Mouse (Mus musculus) layer of hippocampus, postnatal 36 days (tissue): ENCODE measurements at regions not wholly inside any gene's neighbourhood (a gene's known extent, or its start where the extent isn't known, plus 50 kb on each side); places are given as distances from the start of the nearest gene placed in this dataset.

Experiments
- DNase-seq, 2 experiments: peaks; one replicate each; pipeline ENCODE4 v3.0.0; 2022

DNA sequence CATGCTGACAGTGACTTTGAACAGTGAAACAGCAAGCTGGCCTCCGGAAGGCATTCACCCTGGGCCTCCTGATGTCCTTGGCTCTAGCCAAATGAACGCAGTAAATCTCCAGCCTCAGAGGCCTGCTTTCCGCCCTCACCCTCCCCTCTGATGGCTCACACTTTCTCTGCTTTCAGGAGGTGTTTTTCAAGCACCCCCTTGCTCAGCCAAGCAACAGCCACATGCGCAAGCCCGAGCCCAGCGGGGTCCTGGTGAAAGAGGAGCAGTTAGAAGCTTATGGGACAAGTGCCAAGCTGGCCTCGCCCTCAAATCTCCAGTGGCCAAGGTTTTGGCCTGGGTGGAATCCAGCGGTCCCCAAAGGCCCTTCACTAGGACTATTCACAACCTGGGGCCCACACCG, 109.6 kb upstream of the Zbtb40 start:
- peak in 1 of 2 experiments; percentile 23 for DNase-seq

- no peak for DNase-seq
These were observed 108.0 kb upstream of the Zbtb40 start for GRCm38 (mm10) chr4:137156441-137157105.

DNA sequence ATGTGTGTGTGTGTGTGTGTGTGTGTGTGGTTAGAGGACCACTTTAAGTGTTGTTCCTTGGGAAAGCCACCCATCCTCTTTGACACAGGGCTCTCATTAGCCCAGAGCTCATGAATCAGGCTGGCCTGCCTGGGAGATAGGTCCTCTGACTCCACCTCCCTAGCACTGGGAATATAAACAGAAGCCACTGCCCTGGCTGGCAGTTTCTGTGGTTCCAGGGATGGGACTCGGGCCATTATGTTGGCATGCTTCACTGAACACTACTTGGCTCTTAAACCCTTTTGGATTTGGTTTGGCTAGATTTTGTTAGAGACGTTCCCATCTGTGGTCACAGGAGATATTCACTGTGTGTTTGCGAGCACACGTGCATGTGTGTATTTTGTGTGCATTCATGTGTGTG, 100.2 kb upstream of the Zbtb40 start:
- no peak for DNase-seq

GRCm38 (mm10) chr4:137147795-137148194, 99.2 kb upstream of the Zbtb40 start:
- DNase-seq: no peak

DNA sequence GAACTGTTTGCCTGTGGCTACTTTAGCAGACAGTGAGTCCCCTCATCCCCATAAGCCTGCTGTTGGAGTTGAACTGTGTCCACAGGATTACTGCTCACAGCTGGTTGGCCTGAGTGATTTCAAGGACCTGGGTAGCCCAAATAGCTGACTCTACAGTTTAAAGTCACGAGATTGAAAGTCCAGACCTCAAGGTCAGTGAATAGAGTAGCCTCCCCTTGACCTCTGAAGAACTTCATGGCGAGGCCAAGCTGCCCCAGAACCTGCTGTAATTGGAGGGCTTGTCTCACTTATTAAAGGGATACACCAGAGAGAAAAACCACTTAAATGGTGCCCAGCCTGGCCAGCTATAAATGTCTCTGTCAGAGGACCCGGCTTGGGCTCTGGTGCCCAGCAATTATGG, 97.7 kb upstream of the Zbtb40 start:
- DNase-seq: no peak

DNA sequence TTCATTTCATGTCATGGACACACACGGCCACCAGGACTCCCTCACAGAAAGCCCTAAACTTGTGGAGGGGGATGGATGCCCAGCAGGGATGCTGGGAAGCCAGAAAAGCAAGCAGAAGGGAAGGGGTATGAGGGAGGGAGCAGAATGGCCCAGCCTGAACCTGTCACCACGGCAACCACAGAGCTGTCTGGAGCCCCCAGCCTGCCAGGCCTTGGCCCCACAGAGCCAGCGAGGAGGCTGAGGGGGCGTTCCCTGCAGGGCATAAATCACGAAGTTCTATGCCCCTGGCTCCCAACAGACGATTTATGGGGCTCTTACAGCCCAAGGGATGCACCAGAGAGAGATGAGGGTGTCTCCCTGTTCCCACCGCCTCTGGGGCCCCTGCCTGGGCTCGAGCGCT, 93.7 kb upstream of the Zbtb40 start:
- no peak for DNase-seq

DNA sequence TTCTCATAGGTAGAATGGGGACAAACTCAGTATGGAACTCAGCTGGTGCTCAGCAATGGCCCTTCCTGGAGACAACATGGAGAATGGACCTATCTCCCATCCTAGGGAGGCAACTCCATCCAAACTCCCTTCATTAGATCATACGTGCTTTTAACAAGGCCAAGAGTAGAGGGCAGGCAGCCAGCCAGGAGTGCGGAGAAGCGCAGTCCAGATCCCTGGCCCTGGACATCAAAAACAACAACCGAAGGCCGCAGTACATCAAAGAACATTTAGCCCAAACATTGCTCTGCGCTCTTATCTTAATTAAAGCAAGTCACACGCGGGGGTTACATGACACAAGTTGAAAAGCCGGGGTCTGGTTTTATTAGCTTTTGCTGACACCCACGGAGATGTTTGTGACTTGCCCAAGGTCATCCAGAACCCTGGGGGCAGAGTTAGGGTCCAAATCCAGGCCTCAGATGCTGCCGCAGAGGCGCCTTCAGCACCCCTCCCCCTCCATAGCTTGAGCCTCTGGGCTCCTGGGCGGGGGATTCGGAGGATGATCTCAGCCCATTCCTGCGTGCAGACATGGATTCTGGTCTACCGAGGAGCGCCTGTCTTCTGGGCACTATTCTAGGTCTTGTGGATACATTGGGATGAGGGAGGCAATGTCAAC, 90.6 kb upstream of the Zbtb40 start:
- DNase-seq: no peak

GRCm38 (mm10) chr4:137138127-137138526, 89.5 kb upstream of the Zbtb40 start:
- DNase-seq: no peak

DNA sequence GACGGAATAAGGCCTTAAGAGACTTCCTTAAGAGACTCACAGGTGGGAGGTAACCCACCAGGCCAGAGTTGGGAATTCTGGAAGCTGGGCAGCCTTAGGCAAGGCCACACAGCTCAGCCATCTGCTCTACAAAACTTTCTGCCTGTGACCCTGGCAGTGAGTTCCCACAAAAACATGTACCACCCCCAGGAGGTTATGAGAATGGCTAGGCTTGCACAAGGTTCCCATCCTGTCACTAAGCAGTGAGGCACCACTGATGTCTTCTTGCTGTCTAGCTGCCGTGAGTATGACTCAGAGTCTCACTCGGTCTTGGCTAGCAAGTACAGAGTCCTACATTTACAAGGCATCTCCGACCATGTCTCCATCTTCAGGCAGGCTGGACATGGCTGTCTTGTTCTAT, 87.7 kb upstream of the Zbtb40 start:
- no peak for DNase-seq

DNA sequence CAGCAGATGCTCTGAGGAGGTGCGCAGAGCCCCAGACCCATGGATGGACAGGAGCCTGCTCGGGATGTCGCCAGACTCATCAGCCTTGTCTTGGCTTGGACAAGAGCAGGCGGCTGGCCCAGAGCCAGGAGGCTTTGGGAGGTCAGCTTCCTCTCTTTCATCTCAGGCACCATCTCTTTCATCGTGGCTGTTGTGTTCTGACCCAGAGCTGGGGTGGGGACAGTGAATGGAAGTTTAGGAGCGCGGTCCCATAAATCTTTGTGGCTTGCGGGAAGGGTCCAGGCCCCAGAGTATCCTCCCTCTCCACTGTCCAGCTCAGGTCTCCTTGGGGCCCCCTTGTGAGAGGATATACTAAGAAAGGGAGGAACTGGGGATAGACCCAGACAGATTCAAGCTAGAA, 87.2 kb upstream of the Zbtb40 start:
- no peak for DNase-seq

GRCm38 (mm10) chr4:137134553-137134952, 86.0 kb upstream of the Zbtb40 start:
- DNase-seq: no peak

DNA sequence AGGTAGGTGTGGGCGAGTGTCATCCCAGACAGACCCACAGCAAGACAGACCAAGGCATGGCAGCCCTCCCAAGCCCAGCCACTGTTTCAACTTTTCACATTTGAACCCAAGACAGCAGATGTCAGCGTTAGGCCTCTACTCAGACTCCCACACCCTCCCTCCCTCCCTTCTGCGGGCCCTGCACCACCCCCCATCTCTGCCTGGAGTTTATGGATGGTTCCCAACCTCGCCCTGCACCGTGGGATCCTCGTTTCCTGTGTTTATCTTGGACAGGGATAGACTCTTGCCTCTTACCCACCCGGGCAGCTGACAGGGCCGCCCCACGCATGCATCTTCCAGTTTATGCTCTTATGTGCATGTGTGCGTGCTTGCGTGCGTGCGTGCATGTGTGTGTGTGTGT, 85.2 kb upstream of the Zbtb40 start:
- no peak for DNase-seq

DNA sequence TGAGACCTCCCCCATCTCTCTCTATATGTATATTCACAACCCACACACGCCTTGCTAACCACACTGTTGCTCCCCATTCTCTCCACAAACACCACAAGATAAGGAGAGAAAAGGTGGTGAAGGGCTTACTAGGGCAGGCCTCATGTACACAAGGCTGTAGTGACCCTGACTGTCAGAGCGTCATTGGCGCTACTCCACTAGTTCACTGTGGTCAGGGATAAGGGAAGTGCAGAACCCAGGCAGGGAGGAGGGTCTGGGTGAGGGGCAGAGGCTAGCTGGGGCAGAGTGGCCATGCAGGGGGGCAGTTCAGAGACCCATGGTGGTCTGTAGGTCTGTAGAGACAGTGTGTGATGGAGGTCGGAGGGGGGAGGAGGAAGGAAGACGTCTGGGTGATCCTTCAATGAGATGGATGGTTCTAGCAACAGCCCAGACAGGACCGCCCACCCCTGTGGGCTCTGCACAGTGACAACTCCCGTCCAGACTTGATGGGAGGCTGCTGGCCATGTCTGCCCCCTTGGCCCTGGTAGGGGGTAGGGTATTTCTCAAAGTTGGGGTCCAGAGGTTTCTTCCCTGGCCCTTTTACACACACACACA, 82.1 kb upstream of the Zbtb40 start:
- no peak for DNase-seq

DNA sequence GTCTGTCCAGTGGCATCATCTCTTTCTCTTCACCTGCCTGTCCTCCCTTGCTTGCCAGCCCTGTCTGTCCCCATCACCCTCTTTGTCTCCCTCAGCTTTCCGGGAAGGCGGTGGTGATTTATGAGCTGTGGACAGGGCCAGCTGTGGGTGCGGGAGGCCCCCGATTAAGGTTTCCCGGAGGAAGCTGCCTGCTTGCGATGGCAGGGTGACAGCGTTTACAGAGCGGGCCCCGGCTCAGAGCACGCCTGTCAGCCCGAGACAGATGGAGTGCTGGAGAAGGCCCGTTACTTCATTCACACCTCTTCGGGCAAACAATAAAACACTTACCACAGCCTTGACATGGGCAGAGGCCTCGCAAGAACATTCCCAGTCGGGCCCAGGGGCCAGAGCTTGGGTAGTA, 79.6 kb upstream of the Zbtb40 start:
- no peak for DNase-seq

- DNase-seq: peak; percentile 15 to 24
These were observed 73.1 kb upstream of the Zbtb40 start for GRCm38 (mm10) chr4:137121684-137122083.

GRCm38 (mm10) chr4:137120597-137120996, 72.0 kb upstream of the Zbtb40 start:
- no peak for DNase-seq

- no peak for DNase-seq
These were observed 69.7 kb upstream of the Zbtb40 start for GRCm38 (mm10) chr4:137118332-137118715.

GRCm38 (mm10) chr4:137117471-137118331, 69.1 kb upstream of the Zbtb40 start:
- DNase-seq: no peak

- no peak for DNase-seq
These were observed 66.5 kb upstream of the Zbtb40 start for GRCm38 (mm10) chr4:137115062-137115461.

DNA sequence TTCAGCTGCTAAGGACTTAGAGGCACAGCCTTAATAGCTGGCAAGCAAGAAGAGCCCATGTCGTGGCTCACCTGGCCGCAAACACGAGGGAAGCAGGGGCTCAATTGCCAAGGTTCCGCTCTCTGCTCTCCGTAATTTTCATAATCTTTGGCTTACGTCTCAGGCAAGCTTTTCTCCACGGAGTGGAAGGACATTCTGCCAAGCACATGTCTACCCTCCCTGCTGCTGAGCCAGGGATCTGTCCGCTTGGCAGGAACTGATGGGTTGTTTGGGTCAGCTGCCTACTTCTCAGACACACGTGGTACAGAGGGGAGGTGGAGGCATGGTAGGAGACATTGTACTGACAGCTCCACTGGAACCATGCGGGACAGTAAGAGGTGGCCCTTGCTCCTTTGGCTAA, 61.7 kb upstream of the Zbtb40 start:
- no peak for DNase-seq

GRCm38 (mm10) chr4:137104447-137105044, 55.9 kb upstream of the Zbtb40 start:
- no peak for DNase-seq

DNA sequence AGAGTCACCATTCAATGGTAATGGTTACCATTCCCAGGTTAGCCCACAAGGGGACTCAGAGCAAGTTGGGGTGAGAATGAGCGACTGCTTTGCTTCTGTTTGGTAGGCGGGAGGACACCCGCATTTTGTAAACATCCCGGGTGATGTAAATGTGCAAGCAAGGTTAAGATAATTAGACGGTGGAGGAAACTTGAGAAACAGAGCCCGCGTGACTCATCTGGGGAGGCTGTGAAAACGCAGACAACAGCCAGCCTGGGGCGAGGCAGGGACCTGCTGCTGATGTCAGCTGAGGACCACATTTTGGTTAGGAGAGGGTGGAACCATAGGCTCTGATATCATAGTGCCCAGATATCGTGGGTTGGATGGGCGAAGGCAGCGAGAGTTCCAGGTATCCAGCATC, 52.6 kb upstream of the Zbtb40 start:
- no peak for DNase-seq

DNA sequence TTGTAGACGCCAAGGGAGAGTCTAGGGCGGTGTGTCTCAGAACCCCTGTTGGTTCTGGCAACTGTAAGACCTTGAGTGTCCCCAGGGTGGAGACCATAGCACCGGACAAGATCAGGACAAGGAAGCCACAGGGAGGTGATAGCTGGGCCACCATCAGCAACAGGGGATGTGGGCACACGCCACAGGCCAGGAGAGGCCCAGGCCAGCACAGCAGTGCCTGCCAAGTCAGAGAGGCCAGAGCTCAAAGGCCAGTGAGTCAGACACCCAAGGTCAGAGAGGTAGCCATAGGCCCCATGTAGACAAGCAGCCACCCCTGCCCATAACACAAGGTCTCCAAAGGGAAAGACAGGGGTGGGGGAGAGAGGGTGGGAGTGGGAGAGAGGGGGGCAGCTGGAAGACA, 52.2 kb upstream of the Zbtb40 start:
- DNase-seq: no peak
